Mouse (Mus musculus) midbrain, embryonic 14.5 days (tissue): ENCODE data around the gene Rab37. TPM values are rescaled to one million over a fixed set of nuclear protein-coding genes. Genes with fewer than 3 reads are reported as not detected.

Experiments
- ATAC-seq: fragments of 200-750 bp; cut with Nextera tagmentation; 2 replicates; pipeline ENCODE4 v1.8.0; 2017; ENCODE audit warnings: moderate number of reproducible peaks, moderate library complexity; ENCODE audit not compliant: low FRiP score, low TSS enrichment
- DNase-seq: peaks from one replicate; pipeline ENCODE4 v3.0.0-alpha.2; 2015
- H3K27ac ChIP-seq: fragments of 300-500 bp; sonication (generic); replicated peaks from 2 replicates; pipeline ENCODE4 v1.5.1; 2014; ENCODE audit warnings: mild to moderate bottlenecking, low read depth, low read length, moderate library complexity
- H3K27me3 ChIP-seq: fragments of 300-500 bp; sonication (generic); 2 replicates; pipeline ENCODE4 v1.6.1; 2014; ENCODE audit warnings: low read length, control low read depth, mixed read lengths; ENCODE audit not compliant: control insufficient read depth, insufficient read depth
- H3K36me3 ChIP-seq: fragments of 300-500 bp; sonication (generic); 2 replicates; pipeline ENCODE4 v1.6.1; 2014; ENCODE audit warnings: low read length, control low read depth; ENCODE audit not compliant: control insufficient read depth, insufficient read depth
- H3K4me1 ChIP-seq: fragments of 300-500 bp; sonication (generic); 2 replicates; pipeline ENCODE4 v1.6.1; 2014; ENCODE audit warnings: mild to moderate bottlenecking, antibody characterized with exemption, low read length, control low read depth; ENCODE audit not compliant: control insufficient read depth, insufficient read depth
- H3K4me2 ChIP-seq: fragments of 300-500 bp; sonication (generic); 2 replicates; pipeline ENCODE4 v1.6.1; 2014; ENCODE audit warnings: mild to moderate bottlenecking, low read length, moderate library complexity
- H3K4me3 ChIP-seq: fragments of 300-500 bp; sonication (generic); replicated peaks from 2 replicates; pipeline ENCODE4 v1.5.1; 2014; ENCODE audit warnings: low read depth, low read length
- H3K9ac ChIP-seq: fragments of 300-500 bp; sonication (generic); replicated peaks from 2 replicates; pipeline ENCODE4 v1.6.1; 2014; ENCODE audit warnings: mild to moderate bottlenecking, low read length, moderate library complexity
- H3K9me3 ChIP-seq: fragments of 300-500 bp; sonication (generic); 2 replicates; pipeline ENCODE4 v1.6.1; 2016; ENCODE audit warnings: low read length, control low read depth, mixed read lengths; ENCODE audit not compliant: control insufficient read depth
- whole genome bisulfite sequencing: fragments of 180-500 bp; shearing (Covaris S2); extraction: QIAGEN DNeasy Blood & Tissue Kit; methylation state at CpG from one replicate; pipeline ENCODE4 v1.1.7; 2014; 5-methylcytosine and 5-hydroxymethylcytosine counted together
- polyA plus RNA-seq: library from polyadenylated mRNA; unstranded; fragments of >200 nt; fragmentation: Nextera tagmentation; extraction: Ambion mirVana; gene quantifications from 2 replicates; pipeline ENCODE4 v1.2.1, GENCODE M21; 2014

Gene Rab37
- polyA plus RNA-seq, 1 experiment from 2014 or later: 0.83 TPM

DNA sequence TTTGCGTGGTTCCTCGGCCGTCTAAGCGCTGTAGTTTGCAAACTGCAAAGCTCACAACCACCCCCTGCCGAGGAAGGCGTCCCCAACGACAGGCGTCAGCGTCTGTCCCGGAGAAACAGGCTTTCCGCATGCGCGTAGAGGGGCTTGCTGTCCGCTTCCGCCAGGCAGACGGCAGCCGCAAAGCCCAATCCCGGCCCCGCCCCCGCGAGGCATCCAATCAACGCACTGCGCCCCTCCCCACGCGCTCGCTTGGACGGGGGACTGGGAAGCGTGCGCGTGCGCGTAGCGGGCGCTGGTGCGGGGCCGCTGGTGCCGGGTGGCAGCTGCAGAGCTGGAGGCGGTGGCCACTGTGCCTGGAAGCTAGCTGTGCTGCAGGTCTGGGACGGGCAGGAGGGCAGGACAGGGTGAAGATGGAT, 96.0 kb downstream of the Rab37 start, which contains the start of gene Tmem104:
Gene Tmem104 (plus strand): TSS at position 264 of the 416 bp plus-strand sequence.
- Histone ChIP-seq H3K27me3 (no peaks in the 10 kb centered on the region), H3K9me3 (no peaks in the 10 kb centered on the region), H3K9ac (peak within 1 kb of the TSS; percentile 73), H3K36me3 (peaks cover 5% of the 10 kb centered on the region; the same call in 1 of the 2 replicates), H3K27ac (peak within 1 kb of the TSS; percentile 70), H3K4me2 (peak within 1 kb of the TSS; percentile 68), H3K4me3 (peak within 1 kb of the TSS; percentile 54), H3K4me1 (peaks cover 16% of the 10 kb centered on the region)
- under 1% methylated on average over 39 of the region's 39 CpGs for WGBS
- ATAC-seq (peak; percentile 95), DNase-seq (peak; percentile 100)

DNA sequence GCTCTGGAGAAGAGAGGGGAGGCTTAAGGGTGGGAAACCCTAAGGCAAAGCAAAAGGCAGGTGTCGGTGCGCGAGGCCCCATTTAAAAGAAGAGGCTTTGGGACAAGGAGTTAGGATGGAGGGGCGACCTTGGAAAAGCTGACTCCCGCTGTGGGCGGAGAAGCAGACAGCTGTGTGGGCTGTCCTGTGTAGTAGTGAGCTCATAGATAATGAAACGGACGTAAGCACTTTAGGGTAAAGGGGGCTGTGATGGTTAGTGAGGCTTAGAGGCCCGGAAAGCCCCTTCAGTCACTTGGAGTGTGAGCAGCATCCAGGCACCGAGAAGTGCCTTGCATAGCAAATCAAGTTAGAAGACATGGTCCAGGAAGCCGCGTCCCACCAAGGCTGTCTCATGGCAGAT, 96.5 kb downstream of the Rab37 start, which contains the start of gene Nat9:
Gene Nat9 (minus strand): TSS at position 167 of the 400 bp plus-strand sequence.
- WGBS: 10% methylated on average over 12 of the region's 12 CpGs

GRCm38 (mm10) chr11:115188539-115189231, 97.5 kb downstream of the Rab37 start:
- no peaks in the 10 kb centered on the region for H3K9me3 ChIP-seq
- peaks cover 5% of the 10 kb centered on the region; the same call in 1 of the 2 replicates for H3K36me3 ChIP-seq
- 0 out of 2 replicates have a peak overlapping the region, but pooled peaks have one; percentile 68 for H3K4me2 ChIP-seq
- DNase-seq: no peak
- H3K27ac ChIP-seq: no peak overlapping the region
- no peak for ATAC-seq
- H3K4me1 ChIP-seq: peaks cover 16% of the 10 kb centered on the region
- 88% methylated on average over 13 of the region's 13 CpGs for WGBS
- H3K27me3 ChIP-seq: no peaks in the 10 kb centered on the region
- no peak overlapping the region for H3K9ac ChIP-seq
- no peak overlapping the region for H3K4me3 ChIP-seq

More for the DNA sequence above, 96.5 kb downstream of the Rab37 start, which contains the start of gene Nat9:
- Histone ChIP-seq H3K9me3 (no peaks in the 10 kb centered on the region), H3K4me2 (peak within 1 kb of the TSS; percentile 68), H3K36me3 (peaks cover 5% of the 10 kb centered on the region; the same call in 1 of the 2 replicates), H3K27ac (peak within 1 kb of the TSS; percentile 70), H3K4me1 (peaks cover 16% of the 10 kb centered on the region), H3K9ac (peak within 1 kb of the TSS; percentile 73), H3K4me3 (peak within 1 kb of the TSS; percentile 54), H3K27me3 (no peaks in the 10 kb centered on the region)
- no peak for DNase-seq
- no peak for ATAC-seq

DNA sequence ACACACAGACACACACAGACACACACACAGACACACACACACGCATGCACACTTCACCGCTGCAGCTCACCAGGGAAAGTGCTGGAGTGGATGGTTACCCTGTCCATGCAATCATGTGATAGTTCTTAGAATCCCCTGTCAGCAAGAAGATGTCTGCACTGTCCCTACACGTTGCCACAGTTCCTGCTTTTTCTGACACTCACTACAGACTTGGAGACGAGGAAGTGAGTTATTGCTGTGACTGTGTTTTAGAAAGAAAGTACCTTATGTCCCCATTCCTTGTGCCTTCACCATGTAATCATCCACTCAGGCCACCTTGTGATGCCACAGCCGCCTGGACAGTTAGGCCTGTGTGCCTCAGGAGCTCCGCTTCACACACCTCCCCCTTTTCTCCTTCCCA, 98.1 kb downstream of the Rab37 start:
- ATAC-seq (no peak), DNase-seq (no peak)
- Histone ChIP-seq H3K27me3 (no peaks in the 10 kb centered on the region), H3K27ac (no peak overlapping the region), H3K4me2 (no peak overlapping the region), H3K9me3 (no peaks in the 10 kb centered on the region), H3K36me3 (peaks cover 5% of the 10 kb centered on the region; the same call in 1 of the 2 replicates), H3K4me1 (peaks cover 16% of the 10 kb centered on the region), H3K9ac (no peak overlapping the region), H3K4me3 (no peak overlapping the region)
- 93% methylated on average over 6 of the region's 6 CpGs for WGBS

DNA sequence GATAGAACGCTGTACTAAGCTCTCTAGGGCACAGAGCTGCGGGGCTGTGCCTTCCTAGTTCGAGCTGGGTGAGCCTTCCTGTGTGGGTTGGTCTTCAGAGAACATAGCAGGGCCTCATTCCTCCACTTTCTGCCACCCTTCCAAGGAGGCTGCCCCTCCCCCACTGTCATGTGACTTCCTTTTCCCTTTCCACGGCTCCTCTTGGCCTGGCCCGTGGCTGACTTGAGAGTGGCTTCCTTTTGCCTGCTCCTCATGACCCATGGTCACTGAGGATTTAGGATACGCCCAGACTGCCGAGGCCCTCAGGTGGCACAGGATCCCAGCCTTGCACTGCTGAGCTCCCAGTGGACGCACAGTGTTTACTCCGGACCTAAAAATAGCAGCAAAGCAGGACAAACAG, 100.9 kb downstream of the Rab37 start:
- peaks cover 5% of the 10 kb centered on the region; the same call in 1 of the 2 replicates for H3K36me3 ChIP-seq
- H3K9ac ChIP-seq: no peak overlapping the region
- no peaks in the 10 kb centered on the region for H3K27me3 ChIP-seq
- peaks cover 6% of the 10 kb centered on the region for H3K4me1 ChIP-seq
- WGBS: 80% methylated on average over 9 of the region's 9 CpGs
- H3K9me3 ChIP-seq: no peaks in the 10 kb centered on the region
- H3K4me3 ChIP-seq: no peak overlapping the region
- DNase-seq: no peak
- H3K27ac ChIP-seq: no peak overlapping the region
- ATAC-seq: no peak
- no peak overlapping the region for H3K4me2 ChIP-seq

DNA sequence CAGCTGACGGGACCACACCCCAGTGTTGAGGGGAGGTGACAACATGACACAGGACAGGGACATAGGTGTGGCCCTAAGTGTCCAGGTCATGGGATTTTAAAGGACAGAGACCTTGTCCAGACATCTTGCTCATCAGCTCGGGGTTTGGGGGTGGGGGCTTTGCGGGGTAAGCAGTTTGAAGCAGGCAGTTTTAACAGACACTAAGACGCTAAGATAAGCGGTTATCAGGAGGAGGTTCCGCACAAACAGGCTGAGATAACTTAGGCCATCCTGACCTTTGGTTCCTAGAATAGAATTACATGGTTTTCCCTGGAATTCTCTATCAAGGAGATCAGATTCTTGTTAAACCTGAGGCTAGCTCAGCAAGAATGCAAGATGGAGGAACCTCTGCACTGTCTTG, 103.5 kb downstream of the Rab37 start:
- DNase-seq (no peak), ATAC-seq (no peak)
- H3K9me3 ChIP-seq: no peaks in the 10 kb centered on the region
- H3K9ac ChIP-seq: no peak overlapping the region
- no peaks in the 10 kb centered on the region for H3K27me3 ChIP-seq
- no peaks in the 10 kb centered on the region for H3K4me1 ChIP-seq
- no peak overlapping the region for H3K4me3 ChIP-seq
- peaks cover 19% of the 10 kb centered on the region; the same call in 1 of the 2 replicates for H3K36me3 ChIP-seq
- no peak overlapping the region for H3K27ac ChIP-seq
- no peak overlapping the region for H3K4me2 ChIP-seq
- WGBS: 88% methylated on average over 6 of the region's 6 CpGs

GRCm38 (mm10) chr11:115195933-115196332, 104.7 kb downstream of the Rab37 start:
- Histone ChIP-seq H3K4me3 (no peak overlapping the region), H3K4me2 (no peak overlapping the region), H3K9me3 (no peaks in the 10 kb centered on the region), H3K9ac (no peak overlapping the region), H3K36me3 (peaks cover 25% of the 10 kb centered on the region; the same call in 1 of the 2 replicates), H3K27me3 (no peaks in the 10 kb centered on the region), H3K4me1 (no peaks in the 10 kb centered on the region), H3K27ac (no peak overlapping the region)
- DNase-seq: no peak
- no peak for ATAC-seq
- WGBS: 92% methylated on average over 5 of the region's 5 CpGs

GRCm38 (mm10) chr11:115197558-115197957, 106.3 kb downstream of the Rab37 start:
- H3K4me1 ChIP-seq: no peaks in the 10 kb centered on the region
- ATAC-seq (no peak), DNase-seq (no peak)
- H3K9me3 ChIP-seq: no peaks in the 10 kb centered on the region
- H3K9ac ChIP-seq: no peak overlapping the region
- H3K4me3 ChIP-seq: no peak overlapping the region
- H3K36me3 ChIP-seq: peaks cover 34% of the 10 kb centered on the region
- no peak overlapping the region for H3K27ac ChIP-seq
- H3K4me2 ChIP-seq: no peak overlapping the region
- WGBS: 78% methylated on average over 8 of the region's 8 CpGs
- no peaks in the 10 kb centered on the region for H3K27me3 ChIP-seq

- Histone ChIP-seq H3K4me3 (no peak overlapping the region), H3K36me3 (peaks cover 36% of the 10 kb centered on the region), H3K4me1 (no peaks in the 10 kb centered on the region), H3K27me3 (no peaks in the 10 kb centered on the region), H3K9me3 (no peaks in the 10 kb centered on the region), H3K4me2 (no peak overlapping the region), H3K27ac (no peak overlapping the region), H3K9ac (no peak overlapping the region)
- ATAC-seq (no peak), DNase-seq (no peak)
- 70% methylated on average over 12 of the region's 12 CpGs for WGBS
These were observed 107.7 kb downstream of the Rab37 start for GRCm38 (mm10) chr11:115198932-115199384.
